Mouse (Mus musculus): ENCODE results near the gene Fcgr3.
"Not testable (repeated sequence)": the region's sequence is repeated elsewhere in the genome, so short reads cannot be mapped to it uniquely, and the experiment has no call there.

Fcgr3 gene

DNA sequence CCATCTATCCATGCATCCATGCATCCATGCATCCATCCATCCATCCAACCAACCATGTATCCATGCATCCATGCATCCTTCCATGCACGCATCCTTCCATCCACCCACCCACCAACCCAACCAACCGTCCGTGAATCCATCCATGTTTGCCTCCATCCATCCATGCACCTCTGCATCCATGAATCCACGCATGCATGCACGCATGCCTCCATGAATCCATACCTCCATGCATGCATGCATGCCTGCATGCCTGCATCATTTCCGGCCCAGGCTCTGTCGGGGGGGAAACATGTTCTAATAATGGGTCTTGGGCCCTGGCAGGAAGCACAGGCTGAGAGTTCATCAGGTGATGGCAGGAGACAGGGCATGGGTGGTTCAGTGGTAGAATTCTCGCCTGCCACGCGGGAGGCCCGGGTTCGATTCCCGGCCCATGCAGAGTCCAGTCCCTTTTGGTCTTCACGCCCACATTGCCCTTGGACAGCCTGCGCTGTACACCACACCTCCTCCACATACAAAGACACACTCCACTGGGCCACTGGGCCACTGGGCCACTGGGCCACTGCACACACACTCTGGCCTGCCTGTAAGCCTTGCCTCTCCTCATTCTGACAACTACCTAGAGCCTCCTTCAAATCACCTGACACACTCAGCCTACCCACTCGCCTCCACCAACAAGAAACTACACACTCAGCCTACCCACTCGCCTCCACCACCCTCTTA, 16.9 kb upstream of the Fcgr3 start:
- DNase-seq: not testable (repeated sequence)

DNA sequence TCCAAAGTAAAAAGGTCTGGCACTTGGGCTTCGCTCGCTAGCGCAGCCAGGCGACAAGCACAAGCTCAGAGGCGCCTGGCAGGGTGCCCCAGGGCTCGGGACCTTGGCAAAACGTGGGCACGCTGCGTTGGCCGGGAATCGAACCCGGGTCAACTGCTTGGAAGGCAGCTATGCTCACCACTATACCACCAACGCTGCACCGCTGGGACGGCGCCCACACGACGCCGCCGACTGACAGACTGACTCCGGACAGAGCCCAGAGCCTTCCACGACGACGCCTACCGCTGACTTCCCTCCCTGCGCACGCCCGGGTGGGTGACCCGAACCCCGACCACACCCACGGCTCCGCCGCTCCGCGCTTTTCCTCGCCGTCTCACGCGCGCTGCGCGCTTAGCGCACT, 15.1 kb upstream of the Fcgr3 start:
- DNase-seq: not testable (repeated sequence)

DNA sequence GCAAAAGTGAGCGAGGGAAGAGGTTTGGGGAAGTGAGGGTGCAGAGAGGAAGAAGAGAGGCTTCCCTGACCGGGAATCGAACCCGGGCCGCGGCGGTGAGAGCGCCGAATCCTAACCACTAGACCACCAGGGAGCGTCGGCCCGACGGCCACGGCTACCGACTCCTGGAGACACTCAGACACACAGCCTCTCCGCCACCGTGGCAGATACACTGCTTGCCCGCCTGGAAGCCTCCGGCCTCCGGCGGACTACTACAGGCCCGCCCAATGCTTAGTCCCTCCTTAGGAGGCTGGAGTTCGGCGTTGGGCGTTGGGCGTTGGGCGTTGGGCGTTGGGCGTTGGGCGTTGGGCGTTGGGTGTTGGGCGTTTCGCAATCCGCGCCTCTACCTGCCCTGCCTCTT, 14.6 kb upstream of the Fcgr3 start:
- not testable (repeated sequence) for DNase-seq

GRCm38 (mm10) chr1:171078419-171078818, 13.7 kb upstream of the Fcgr3 start:
- DNase-seq: not testable (repeated sequence)

- DNase-seq: peak; percentile 28
Observed at GRCm38 (mm10) chr1:171077955-171078354, 13.2 kb upstream of the Fcgr3 start.

DNA sequence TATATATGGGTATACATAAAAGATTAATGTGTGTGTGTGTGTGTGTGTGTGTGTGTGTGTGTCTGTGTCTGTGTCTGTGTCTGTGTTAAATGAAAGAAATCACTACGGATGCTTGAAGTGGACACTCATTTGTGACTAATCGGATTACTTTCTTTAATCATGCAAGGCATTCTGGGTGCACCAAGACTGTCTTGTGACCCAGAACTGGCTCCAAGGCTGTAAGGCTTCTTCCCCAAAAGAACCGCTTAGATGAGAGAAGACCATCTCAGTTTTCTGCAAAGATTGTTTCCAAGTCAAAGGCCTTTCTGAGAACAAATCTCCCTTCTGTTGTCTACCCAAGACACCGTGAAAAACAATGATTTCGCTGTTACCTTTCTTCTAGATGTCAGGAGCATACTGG, 12.5 kb upstream of the Fcgr3 start:
- not testable (repeated sequence) for DNase-seq

GRCm38 (mm10) chr1:171076176-171076575, 11.4 kb upstream of the Fcgr3 start:
- not testable (repeated sequence) for DNase-seq

DNA sequence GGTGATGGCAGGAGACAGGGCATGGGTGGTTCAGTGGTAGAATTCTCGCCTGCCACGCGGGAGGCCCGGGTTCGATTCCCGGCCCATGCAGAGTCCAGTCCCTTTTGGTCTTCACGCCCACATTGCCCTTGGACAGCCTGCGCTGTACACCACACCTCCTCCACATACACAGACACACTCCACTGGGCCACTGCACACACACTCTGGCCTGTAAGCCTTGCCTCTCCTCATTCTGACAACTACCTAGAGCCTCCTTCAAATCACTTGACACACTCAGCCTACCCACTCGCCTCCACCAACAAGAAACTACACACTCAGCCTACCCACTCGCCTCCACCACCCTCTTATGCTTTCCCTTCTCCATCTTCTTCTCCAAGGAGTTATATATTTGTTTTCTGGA, 9.5 kb upstream of the Fcgr3 start:
- not testable (repeated sequence) for DNase-seq

- not testable (repeated sequence) for DNase-seq
Observed at GRCm38 (mm10) chr1:171072217-171072616, 7.5 kb upstream of the Fcgr3 start.

- DNase-seq: not testable (repeated sequence)
Observed at GRCm38 (mm10) chr1:171071726-171072125, 7.0 kb upstream of the Fcgr3 start.

DNA sequence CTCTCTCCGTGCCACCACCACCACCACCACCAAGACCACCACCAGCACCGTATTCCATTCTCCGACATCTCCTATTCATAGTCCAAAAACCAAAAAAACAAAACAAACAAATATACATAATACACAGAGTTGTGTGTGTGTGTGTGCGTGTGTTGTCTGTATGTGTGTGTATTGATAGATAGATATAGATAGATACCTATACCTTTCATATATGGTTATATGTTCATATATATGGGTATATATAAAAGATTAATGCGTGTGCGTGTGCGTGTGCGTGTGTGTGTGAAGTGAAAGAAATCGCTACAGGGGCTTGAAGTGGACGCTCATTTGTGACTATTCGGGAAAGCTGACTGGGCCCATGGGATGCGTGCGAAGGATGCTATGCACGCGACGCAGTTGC, 6.1 kb upstream of the Fcgr3 start:
- not testable (repeated sequence) for DNase-seq

- not testable (repeated sequence) for DNase-seq
Observed at GRCm38 (mm10) chr1:171069508-171069907, 4.8 kb upstream of the Fcgr3 start.

- DNase-seq: not testable (repeated sequence)
Observed at GRCm38 (mm10) chr1:171067928-171068327, 3.2 kb upstream of the Fcgr3 start.

DNA sequence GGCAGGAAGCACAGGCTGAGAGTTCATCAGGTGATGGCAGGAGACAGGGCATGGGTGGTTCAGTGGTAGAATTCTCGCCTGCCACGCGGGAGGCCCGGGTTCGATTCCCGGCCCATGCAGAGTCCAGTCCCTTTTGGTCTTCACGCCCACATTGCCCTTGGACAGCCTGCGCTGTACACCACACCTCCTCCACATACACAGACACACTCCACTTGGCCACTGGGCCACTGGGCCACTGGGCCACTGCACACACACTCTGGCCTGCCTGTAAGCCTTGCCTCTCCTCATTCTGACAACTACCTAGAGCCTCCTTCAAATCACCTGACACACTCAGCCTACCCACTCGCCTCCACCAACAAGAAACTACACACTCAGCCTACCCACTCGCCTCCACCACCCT, 1.8 kb upstream of the Fcgr3 start:
- DNase-seq: not testable (repeated sequence)

DNA sequence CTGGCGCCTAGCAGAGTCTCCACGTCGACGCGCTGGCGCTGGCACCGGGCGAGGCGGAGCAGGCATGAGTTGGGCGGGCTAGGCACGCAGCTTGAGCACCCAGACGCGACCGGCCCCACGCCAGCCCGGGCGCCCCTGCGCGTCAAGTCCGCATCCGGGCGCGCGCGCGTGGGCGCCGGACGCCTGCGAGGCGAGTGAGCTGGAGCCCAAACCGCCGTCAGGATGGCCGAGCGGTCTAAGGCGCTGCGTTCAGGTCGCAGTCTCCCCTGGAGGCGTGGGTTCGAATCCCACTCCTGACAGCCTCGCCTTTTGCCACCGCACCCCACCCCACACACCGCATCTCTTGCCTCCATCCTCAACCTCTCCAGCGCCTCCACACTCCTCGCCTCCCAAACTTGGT, 1.0 kb upstream of the Fcgr3 start:
- DNase-seq: peak; percentile 34

- DNase-seq: peak; percentile 65
Observed at GRCm38 (mm10) chr1:171065243-171065587, 480 bp upstream of the Fcgr3 start.

- peak; percentile 33 for DNase-seq
Observed at GRCm38 (mm10) chr1:171063569-171064490, 905 bp downstream of the Fcgr3 start.

GRCm38 (mm10) chr1:171061566-171061965, 3.2 kb downstream of the Fcgr3 start:
- no peak for DNase-seq

- no peak for DNase-seq
Observed at GRCm38 (mm10) chr1:171060392-171060791, 4.3 kb downstream of the Fcgr3 start.

- no peak for DNase-seq
Observed at GRCm38 (mm10) chr1:171059203-171059602, 5.5 kb downstream of the Fcgr3 start.

GRCm38 (mm10) chr1:171057253-171057652, 7.5 kb downstream of the Fcgr3 start:
- DNase-seq: no peak

DNA sequence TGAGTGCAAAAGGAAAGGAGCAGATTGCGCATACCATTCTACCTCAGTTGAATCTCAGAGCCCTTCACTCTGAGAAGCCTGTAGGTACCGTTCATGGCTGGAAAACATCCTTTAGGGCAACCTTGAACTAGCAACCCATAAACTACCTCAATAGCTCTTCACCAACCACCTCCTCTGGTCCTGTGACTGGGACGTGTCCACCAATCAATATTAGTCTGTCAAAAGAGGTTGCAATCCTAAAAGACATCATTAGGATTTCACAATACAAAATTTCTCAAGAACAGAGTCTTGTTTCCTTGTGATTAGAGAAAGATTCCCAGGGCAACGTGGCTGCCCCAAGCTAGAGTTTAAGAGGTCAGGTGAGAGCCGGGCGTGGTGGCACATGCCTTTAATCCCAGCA, 11.4 kb downstream of the Fcgr3 start:
- DNase-seq: no peak

- DNase-seq: no peak
Observed at GRCm38 (mm10) chr1:171050774-171051173, 14.0 kb downstream of the Fcgr3 start.

DNA sequence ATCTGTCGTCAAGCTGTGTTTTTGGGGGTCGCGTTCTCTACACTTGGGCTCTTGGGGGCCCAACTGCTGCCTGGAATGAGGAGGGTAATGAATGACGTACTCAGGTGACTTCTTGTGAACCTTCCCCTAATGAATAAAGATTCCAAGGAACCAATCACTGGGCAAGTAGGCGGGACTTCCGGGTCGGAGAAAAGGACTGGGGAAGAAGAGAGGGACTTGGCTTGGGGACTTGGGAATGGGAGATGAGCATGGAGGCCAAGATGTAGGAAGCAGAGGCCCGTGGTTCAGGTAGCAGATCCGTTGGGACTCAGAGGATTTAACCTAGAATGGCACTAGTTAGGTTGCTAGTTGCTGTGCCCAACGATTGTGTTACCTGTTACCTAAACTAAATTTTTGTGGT, 15.5 kb downstream of the Fcgr3 start:
- DNase-seq: no peak

All from thymus, postnatal 25 days (tissue).